Mouse (Mus musculus) myocyte (in vitro differentiated cells): Measurements from ENCODE around the gene Slamf7.

ENCODE experiments used
- CEBPB ChIP-seq: IDR thresholded peaks from 2 replicates; pipeline ENCODE4 v1.6.1; 2011; ENCODE audit warnings: mild to moderate bottlenecking, moderate library complexity; ENCODE audit not compliant: poor library complexity, insufficient read depth, severe bottlenecking
- POLR2A ChIP-seq: IDR thresholded peaks from one replicate; pipeline ENCODE4 v1.6.1; 2011; ENCODE audit warnings: low read depth, mild to moderate bottlenecking, control low read depth, moderate library complexity; ENCODE audit not compliant: insufficient read length
- TCF12 ChIP-seq: IDR thresholded peaks from one replicate; pipeline ENCODE4 v1.6.1; 2011; ENCODE audit warnings: mild to moderate bottlenecking, control low read depth; ENCODE audit not compliant: poor library complexity, insufficient read depth, severe bottlenecking
- TCF3 ChIP-seq: IDR thresholded peaks from one replicate; pipeline ENCODE4 v1.6.1; 2011; ENCODE audit warnings: low read depth, control low read depth; ENCODE audit not compliant: insufficient read length

GRCm38 (mm10) chr1:171663757-171664156, 10.9 kb upstream of the Slamf7 start:
- TF ChIP-seq TCF3 (no peak), CEBPB (no peak), TCF12 (no peak), POLR2A (no peak)
